Mouse (Mus musculus) embryonic fibroblast, embryonic 13.5 days (primary cell): ENCODE results near the gene Usp46. TPM values are rescaled to one million over a fixed set of nuclear protein-coding genes. Genes with fewer than 3 reads are reported as not detected.

Experiments used
- H3K27ac ChIP-seq: 2 replicates; pipeline ENCODE4 v1.5.1; 2012; ENCODE audit warnings: low read length, control low read depth, inconsistent platforms; ENCODE audit not compliant: insufficient read depth
- H3K4me1 ChIP-seq: 2 replicates; pipeline ENCODE4 v1.6.1; 2011; ENCODE audit warnings: low read length; ENCODE audit not compliant: control insufficient read depth, insufficient read depth
- H3K4me3 ChIP-seq: 2 replicates; pipeline ENCODE4 v1.5.1; 2011; ENCODE audit warnings: mild to moderate bottlenecking, control low read depth, low read length; ENCODE audit not compliant: insufficient read depth
- CTCF ChIP-seq: IDR thresholded peaks from 2 replicates; pipeline ENCODE4 v1.5.1; 2011; ENCODE audit warnings: mild to moderate bottlenecking, control low read depth, low read length, moderate library complexity, borderline replicate concordance; ENCODE audit not compliant: insufficient read depth
- POLR2A ChIP-seq: IDR thresholded peaks from 2 replicates; pipeline ENCODE4 v1.6.1; 2011; ENCODE audit warnings: low read depth, mild to moderate bottlenecking, control low read depth, low read length, moderate library complexity
- polyA plus RNA-seq: library from polyadenylated mRNA; stranded (reverse); fragments of >200 nt; gene quantifications from 2 replicates; pipeline ENCODE4 v1.2.4, GENCODE M21; 2011; ENCODE audit warnings: low read depth; ENCODE audit not compliant: missing spikeins, insufficient read length

The Usp46 gene
- 28.3 and 30.6 TPM in 2 replicates for polyA plus RNA-seq

DNA sequence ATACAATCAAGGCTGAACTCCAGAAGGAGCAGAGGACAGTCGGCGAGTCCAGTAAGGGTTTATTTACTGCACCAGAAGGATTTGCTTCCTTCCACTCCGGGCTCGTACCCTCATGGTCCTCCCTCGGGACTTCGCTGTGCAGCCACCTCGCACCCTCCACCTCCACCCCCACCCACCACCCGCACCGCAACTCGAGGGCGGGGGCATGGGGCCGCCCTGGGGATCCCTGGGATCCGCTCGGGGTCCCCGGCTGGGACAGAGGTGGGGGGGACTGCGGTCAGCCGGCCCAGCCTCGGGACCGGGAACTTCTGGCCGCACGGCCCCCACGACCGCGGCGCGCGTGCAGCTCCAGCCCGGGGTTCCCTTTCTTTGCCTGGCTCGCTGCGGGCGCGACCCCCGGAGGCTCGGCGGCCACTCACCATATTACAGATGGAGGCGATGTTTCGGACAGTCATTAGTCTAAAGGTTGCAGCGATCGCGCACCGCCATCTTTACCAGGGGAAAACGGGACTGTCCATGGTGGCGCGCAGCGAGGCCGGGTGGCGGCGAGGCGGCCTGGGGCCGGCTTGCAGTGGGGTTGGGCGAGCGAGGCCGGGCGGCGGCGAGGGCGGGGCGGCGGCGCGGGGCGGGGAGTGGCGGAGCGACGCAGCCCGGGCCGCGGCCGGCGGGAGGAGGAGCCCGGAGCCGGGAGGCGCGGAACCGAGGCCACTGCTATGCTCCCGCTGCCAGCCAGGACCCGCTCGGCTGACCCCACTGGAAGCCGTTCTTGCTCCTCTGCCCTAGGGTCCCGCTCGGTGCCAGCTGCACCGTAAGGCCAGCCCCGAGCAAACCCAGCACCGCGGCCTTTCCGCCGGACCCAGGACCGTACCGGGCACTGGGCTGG is at the start of gene Usp46:
Gene Usp46 (minus strand): TSS at position 601 of the 883 bp plus-strand sequence.
- no peak for TF ChIP-seq CTCF
- TF ChIP-seq POLR2A, result peak; percentile 97
- Histone ChIP-seq H3K4me3 (peak within 1 kb of the TSS; percentile 59), H3K27ac (peak within 1 kb of the TSS; percentile 71), H3K4me1 (0 out of 2 replicates have a peak, but pooled peaks cover 3% of the 10 kb centered on the region)

DNA sequence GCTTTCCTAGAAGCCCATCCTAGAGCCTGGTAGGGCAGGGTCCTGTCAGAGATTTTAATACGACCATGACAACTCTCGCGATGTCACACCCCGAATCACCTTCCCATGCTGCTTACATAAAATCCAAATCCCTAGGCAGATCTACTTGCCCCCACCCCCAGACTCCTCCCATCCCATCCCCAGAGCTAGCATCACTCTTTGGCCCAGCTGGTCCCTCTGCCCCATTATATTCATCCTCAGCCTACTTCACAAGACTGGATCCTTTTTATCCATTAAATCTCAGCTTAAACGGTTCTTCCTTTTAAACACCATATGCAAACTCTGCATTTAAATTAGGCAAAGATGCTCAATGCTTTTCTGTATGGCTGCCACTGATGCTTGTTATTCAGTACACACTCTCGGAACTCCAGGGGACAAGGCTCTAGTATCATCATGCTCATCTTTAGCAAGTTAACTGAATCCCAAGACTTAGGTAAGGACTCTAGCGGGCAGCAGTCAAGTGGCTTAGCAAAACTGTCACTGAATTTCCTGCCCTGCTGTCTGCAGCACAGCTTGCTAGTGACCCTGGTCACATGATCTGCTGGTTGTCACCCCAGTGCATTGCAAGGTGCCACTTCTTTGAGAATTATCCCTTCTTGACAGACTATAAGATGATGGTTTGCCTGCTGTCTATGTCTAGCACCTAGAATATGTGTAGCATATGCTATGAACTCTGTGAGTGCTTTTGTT is 45.9 kb upstream of the Usp46 start:
- Histone ChIP-seq H3K4me1 (no peaks in the 10 kb centered on the region), H3K27ac (no peak overlapping the region), H3K4me3 (no peak overlapping the region)
- TF ChIP-seq CTCF, result no peak

DNA sequence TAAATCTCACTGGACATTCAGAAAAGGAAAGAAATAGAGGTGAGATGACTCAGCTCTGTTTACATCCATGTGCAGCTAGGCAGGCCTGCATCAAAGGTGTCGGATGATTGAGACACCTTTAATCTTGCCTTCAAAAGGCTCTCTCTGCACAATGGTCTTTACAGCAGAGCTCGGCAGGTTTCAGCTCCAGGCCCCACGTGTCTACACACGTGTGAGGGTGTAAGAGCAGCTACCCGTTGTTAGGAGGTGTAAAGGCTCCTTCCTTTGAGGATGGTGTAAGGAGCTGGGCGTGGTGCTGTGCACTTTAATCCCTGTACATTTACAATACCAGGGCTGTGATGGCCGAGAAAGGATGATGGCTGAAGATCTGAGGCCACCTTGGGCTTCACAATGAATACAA is 37.2 kb upstream of the Usp46 start:
- H3K27ac ChIP-seq, result no peak overlapping the region
- no peak overlapping the region for H3K4me3 ChIP-seq
- no peaks in the 10 kb centered on the region for H3K4me1 ChIP-seq
- TF ChIP-seq POLR2A (no peak), CTCF (no peak)

DNA sequence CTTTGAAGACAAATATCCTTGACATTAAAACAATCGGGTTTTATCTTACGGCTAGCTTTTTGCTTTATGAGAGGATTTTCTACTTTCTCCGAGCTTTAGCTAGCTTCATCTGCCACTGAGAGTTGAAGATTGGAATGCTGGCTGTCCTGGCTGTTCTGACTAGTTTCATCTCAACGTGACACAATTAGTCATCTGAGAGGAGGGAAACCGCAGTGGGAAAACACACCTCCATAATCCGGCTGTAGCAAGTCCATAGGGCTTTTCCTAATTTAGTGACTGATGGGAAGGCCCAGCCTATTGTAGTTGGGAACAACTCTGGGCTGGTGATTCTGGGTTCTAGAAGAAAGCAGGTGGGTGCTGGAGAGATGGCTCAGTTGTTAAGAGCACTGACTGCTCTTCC is 33.5 kb upstream of the Usp46 start:
- TF ChIP-seq CTCF (no peak), POLR2A (no peak)
- no peak overlapping the region for H3K4me3 ChIP-seq
- H3K4me1 ChIP-seq, result no peaks in the 10 kb centered on the region
- H3K27ac ChIP-seq, result no peak overlapping the region

DNA sequence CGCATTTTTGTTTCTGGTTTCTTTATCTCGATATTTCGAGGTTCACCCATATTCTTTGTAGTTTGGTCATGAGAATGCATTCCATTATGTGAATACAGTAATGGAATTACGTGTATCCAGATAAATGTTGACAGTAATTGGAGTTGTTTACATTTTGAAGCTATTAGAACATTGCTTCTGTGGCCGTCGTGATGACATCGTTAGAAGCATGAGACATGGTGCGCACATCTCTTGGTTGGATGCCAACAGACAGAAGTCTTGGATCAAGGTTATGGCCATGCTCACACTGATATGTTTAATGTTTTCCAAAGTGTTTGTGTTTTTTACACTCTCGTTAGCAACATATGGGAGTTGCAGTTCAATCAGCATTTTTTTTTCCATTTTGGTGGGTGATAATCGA is 30.8 kb upstream of the Usp46 start:
- TF ChIP-seq CTCF (no peak), POLR2A (no peak)
- Histone ChIP-seq H3K4me1 (no peaks in the 10 kb centered on the region; the same call in 1 of the 2 replicates), H3K4me3 (no peak overlapping the region)

DNA sequence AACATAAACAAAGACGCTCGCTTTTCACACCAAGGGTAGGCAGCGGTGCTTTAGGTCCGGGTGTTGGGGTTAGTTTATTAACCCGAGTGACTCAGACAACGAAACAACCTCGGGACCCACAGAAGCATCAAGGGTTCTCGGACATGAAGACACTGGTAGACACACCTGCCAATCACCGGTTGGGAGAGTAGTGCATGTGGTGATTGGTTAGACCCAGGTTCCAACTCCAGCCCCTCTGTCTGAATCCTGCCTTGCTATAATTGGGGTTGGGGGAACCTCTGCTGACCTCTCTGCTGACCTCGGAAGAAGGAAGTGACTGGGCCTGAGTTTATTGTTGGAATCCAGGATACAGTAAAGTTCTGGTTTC is 29.6 kb upstream of the Usp46 start:
- Histone ChIP-seq H3K27ac (no peak overlapping the region), H3K4me1 (no peaks in the 10 kb centered on the region; the same call in 1 of the 2 replicates), H3K4me3 (no peak overlapping the region)
- TF ChIP-seq POLR2A, result no peak
- TF ChIP-seq CTCF, result no peak

More for the DNA sequence above, 30.8 kb upstream of the Usp46 start:
- no peak overlapping the region; the same call in 1 of the 2 replicates for H3K27ac ChIP-seq

DNA sequence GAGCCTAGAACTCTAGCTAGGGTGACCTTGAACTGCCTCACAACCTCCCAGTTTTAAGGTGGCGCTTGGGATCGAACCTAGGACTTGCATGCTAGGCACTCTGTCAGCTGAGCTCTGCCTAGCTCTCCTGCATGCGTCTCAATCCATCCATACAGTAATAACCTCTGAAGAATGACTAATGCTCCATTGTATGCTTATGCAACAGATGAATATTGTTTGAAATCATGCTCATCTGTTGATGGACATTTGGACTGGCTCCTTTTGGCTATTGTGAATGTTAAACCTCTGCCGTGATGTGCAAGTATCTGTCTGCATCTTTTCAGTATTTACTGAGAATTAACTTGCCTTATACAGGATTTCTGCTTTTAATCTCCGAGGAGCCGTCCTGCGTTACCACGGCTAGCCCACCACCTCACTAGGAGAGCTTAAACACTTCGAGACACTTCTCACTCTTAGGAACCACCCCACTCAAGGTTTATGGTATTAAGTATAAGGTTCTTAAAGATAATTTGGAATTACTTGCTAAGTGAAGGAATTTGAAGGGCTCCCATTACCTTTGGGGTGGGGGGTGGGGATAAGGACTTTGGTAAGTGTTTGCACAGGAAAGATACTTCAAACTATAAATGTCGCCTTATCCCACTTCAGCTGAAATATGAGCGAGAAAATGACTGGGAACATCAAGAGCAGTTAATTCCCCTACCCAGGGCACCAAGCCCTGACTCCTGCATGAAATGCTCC is 29.1 kb upstream of the Usp46 start:
- H3K4me1 ChIP-seq, result no peaks in the 10 kb centered on the region; the same call in 1 of the 2 replicates
- no peak overlapping the region for H3K4me3 ChIP-seq
- peak overlapping the region; percentile 50; the same call in 1 of the 2 replicates for H3K27ac ChIP-seq
- TF ChIP-seq CTCF (no peak), POLR2A (0 out of 2 replicates have a peak, but pooled peaks have one; percentile 29)

DNA sequence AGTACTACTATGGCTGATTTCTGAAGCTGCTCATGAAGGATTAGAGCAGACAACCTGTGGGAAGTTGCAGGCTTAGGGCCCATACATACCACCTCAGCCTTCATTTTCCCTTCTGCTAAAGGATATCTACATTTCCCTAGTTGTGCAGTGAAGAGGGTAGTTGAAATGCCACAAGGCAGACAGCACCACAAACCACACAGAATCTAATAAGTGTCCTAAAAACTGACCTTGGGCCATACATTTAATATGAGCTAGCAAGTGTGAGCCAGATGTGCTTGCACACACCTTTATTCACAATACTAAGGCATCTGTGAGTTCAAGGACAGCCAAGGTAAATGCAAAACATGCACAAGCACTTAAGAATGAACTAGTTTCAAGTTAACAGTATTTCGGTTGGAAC is 27.8 kb upstream of the Usp46 start:
- peak; percentile 38; the same call in 1 of the 2 replicates for TF ChIP-seq POLR2A
- TF ChIP-seq CTCF, result no peak
- Histone ChIP-seq H3K4me1 (no peaks in the 10 kb centered on the region; the same call in 1 of the 2 replicates), H3K4me3 (no peak overlapping the region), H3K27ac (no peak overlapping the region)

DNA sequence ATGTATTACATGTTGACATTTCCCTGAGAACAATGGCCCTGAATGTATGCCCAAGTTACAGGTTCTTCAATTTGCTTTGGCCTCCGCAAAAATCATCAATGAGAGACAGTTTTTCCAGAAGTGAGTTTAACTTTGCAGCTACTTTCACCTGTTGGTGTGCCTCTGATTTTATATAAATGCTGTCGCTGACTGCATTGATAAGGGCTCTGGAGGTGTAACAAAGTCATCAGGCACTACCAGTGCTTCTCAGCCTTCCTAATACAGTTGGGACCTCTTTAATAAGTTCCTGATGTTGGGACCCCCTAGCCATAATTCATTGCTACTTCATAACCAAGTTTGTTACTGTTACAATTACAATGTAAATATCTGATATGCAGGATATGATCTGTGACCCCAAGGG is 27.4 kb upstream of the Usp46 start:
- no peak overlapping the region for H3K27ac ChIP-seq
- no peak overlapping the region for H3K4me3 ChIP-seq
- TF ChIP-seq CTCF, result no peak
- TF ChIP-seq POLR2A, result no peak
- no peaks in the 10 kb centered on the region; the same call in 1 of the 2 replicates for H3K4me1 ChIP-seq
